Mouse (Mus musculus) neural tube, embryonic 11.5 days (tissue): Measurements from ENCODE around the gene Foxj2. TPM values are rescaled to one million over a fixed set of nuclear protein-coding genes. Genes with fewer than 3 reads are reported as not detected.

ENCODE experiments used
- ATAC-seq: fragments of 200-750 bp; cut with Nextera tagmentation; 2 replicates; pipeline ENCODE4 v1.8.0; 2017; ENCODE audit warnings: moderate number of reproducible peaks, mild to moderate bottlenecking, moderate TSS enrichment, moderate library complexity; ENCODE audit not compliant: insufficient read depth, low FRiP score, low TSS enrichment
- DNase-seq: peaks from one replicate; pipeline ENCODE4 v3.0.0-alpha.2; 2015; ENCODE audit warnings: low spot score
- H3K27ac ChIP-seq: fragments of 300-500 bp; sonication (generic); 2 replicates; pipeline ENCODE4 v1.5.1; 2014; ENCODE audit warnings: low read depth, mild to moderate bottlenecking, low read length
- H3K27me3 ChIP-seq: fragments of 300-500 bp; sonication (generic); 2 replicates; pipeline ENCODE4 v1.6.1; 2014; ENCODE audit warnings: mild to moderate bottlenecking, low read length, mixed read lengths; ENCODE audit not compliant: control insufficient read depth, insufficient read depth
- H3K36me3 ChIP-seq: fragments of 300-500 bp; sonication (generic); 2 replicates; pipeline ENCODE4 v1.6.1; 2014; ENCODE audit warnings: mild to moderate bottlenecking, low read length, moderate library complexity, mixed read lengths; ENCODE audit not compliant: control insufficient read depth, insufficient read depth
- H3K4me1 ChIP-seq: fragments of 300-500 bp; sonication (generic); 2 replicates; pipeline ENCODE4 v1.6.1; 2014; ENCODE audit warnings: low read length, mixed read lengths; ENCODE audit not compliant: control insufficient read depth, insufficient read depth
- H3K4me2 ChIP-seq: fragments of 300-500 bp; sonication (generic); 2 replicates; pipeline ENCODE4 v1.6.1; 2014; ENCODE audit warnings: low read depth, mild to moderate bottlenecking, moderate library complexity
- H3K4me3 ChIP-seq: fragments of 300-500 bp; sonication (generic); 2 replicates; pipeline ENCODE4 v1.5.1; 2014; ENCODE audit warnings: low read depth, low read length
- H3K9ac ChIP-seq: fragments of 300-500 bp; sonication (generic); 2 replicates; pipeline ENCODE4 v1.6.1; 2014; ENCODE audit warnings: mild to moderate bottlenecking, low read length
- H3K9me3 ChIP-seq: fragments of 300-500 bp; sonication (generic); 2 replicates; pipeline ENCODE4 v1.6.1; 2016; ENCODE audit warnings: low read length; ENCODE audit not compliant: control insufficient read depth
- WGBS: fragments of 180-500 bp; shearing (Covaris S2); extraction: QIAGEN DNeasy Blood & Tissue Kit; methylation state at CpG from one replicate; pipeline ENCODE4 v1.1.7; 2014; 5-methylcytosine and 5-hydroxymethylcytosine counted together
- polyA plus RNA-seq: library from polyadenylated mRNA; unstranded; fragments of >200 nt; fragmentation: Nextera tagmentation; extraction: Ambion mirVana; gene quantifications from 2 replicates; pipeline ENCODE4 v1.2.1, GENCODE M21; 2014

Foxj2 gene
- polyA plus RNA-seq, 1 experiment from 2014 or later = 5.1 TPM

- ATAC-seq (no peak), DNase-seq (no peak)
- Histone ChIP-seq H3K27ac (no peak overlapping the region), H3K9ac (no peak overlapping the region), H3K9me3 (no peaks in the 10 kb centered on the region), H3K27me3 (no peaks in the 10 kb centered on the region), H3K4me3 (no peak overlapping the region), H3K36me3 (no peaks in the 10 kb centered on the region), H3K4me1 (peaks cover 14% of the 10 kb centered on the region), H3K4me2 (no peak overlapping the region)
- WGBS = 93% methylated on average over 9 of the region's 9 CpGs
These were observed 5.5 kb downstream of the Foxj2 start for GRCm38 (mm10) chr6:122825166-122825565.

- ATAC-seq (0 out of 2 replicates have a peak, but pooled peaks have one; percentile 23), DNase-seq (no peak)
- H3K4me3 ChIP-seq = peak overlapping the region; percentile 29
- H3K27me3 ChIP-seq = no peaks in the 10 kb centered on the region
- peak overlapping the region; percentile 54 for H3K4me2 ChIP-seq
- WGBS = 5% methylated on average over 29 of the region's 29 CpGs
- H3K36me3 ChIP-seq = no peaks in the 10 kb centered on the region
- H3K9ac ChIP-seq = peak overlapping the region; percentile 12; the same call in 1 of the 2 replicates
- peaks cover 8% of the 10 kb centered on the region for H3K4me1 ChIP-seq
- H3K27ac ChIP-seq = no peak overlapping the region
- H3K9me3 ChIP-seq = no peaks in the 10 kb centered on the region
These were observed 6.4 kb downstream of the Foxj2 start for GRCm38 (mm10) chr6:122825923-122826742.

- Histone ChIP-seq H3K4me2 (no peak overlapping the region), H3K36me3 (no peaks in the 10 kb centered on the region), H3K27ac (no peak overlapping the region), H3K9me3 (no peaks in the 10 kb centered on the region), H3K27me3 (no peaks in the 10 kb centered on the region), H3K9ac (no peak overlapping the region), H3K4me3 (no peak overlapping the region), H3K4me1 (0 out of 2 replicates have a peak, but pooled peaks cover 3% of the 10 kb centered on the region)
- WGBS = 47% methylated on average over 13 of the region's 13 CpGs
- DNase-seq = no peak
- no peak for ATAC-seq
These were observed 8.4 kb downstream of the Foxj2 start for GRCm38 (mm10) chr6:122828086-122828485.

- Histone ChIP-seq H3K9ac (no peak overlapping the region), H3K27ac (no peak overlapping the region), H3K36me3 (peaks cover 3% of the 10 kb centered on the region), H3K4me1 (no peaks in the 10 kb centered on the region), H3K9me3 (no peaks in the 10 kb centered on the region), H3K4me3 (no peak overlapping the region), H3K27me3 (no peaks in the 10 kb centered on the region), H3K4me2 (no peak overlapping the region)
- ATAC-seq (no peak), DNase-seq (no peak)
- WGBS = 84% methylated on average over 7 of the region's 7 CpGs
These were observed 13.2 kb downstream of the Foxj2 start for GRCm38 (mm10) chr6:122832880-122833279.

- Histone ChIP-seq H3K27ac (no peak overlapping the region), H3K4me1 (no peaks in the 10 kb centered on the region), H3K9me3 (no peaks in the 10 kb centered on the region), H3K4me2 (no peak overlapping the region), H3K36me3 (peaks cover 6% of the 10 kb centered on the region), H3K27me3 (no peaks in the 10 kb centered on the region), H3K9ac (no peak overlapping the region), H3K4me3 (no peak overlapping the region)
- DNase-seq = no peak
- WGBS = 77% methylated on average over 4 of the region's 4 CpGs
- no peak for ATAC-seq
These were observed 14.7 kb downstream of the Foxj2 start for GRCm38 (mm10) chr6:122834365-122834764.

GRCm38 (mm10) chr6:122836974-122837373 is 17.3 kb downstream of the Foxj2 start:
- no peaks in the 10 kb centered on the region for H3K4me1 ChIP-seq
- H3K4me2 ChIP-seq = no peak overlapping the region
- ATAC-seq (no peak), DNase-seq (no peak)
- no peaks in the 10 kb centered on the region for H3K9me3 ChIP-seq
- no peak overlapping the region for H3K9ac ChIP-seq
- H3K27me3 ChIP-seq = no peaks in the 10 kb centered on the region
- no peak overlapping the region for H3K4me3 ChIP-seq
- H3K27ac ChIP-seq = no peak overlapping the region
- WGBS = 96% methylated on average over 3 of the region's 3 CpGs
- peaks cover 8% of the 10 kb centered on the region for H3K36me3 ChIP-seq

GRCm38 (mm10) chr6:122837539-122837938 is 17.8 kb downstream of the Foxj2 start:
- H3K9me3 ChIP-seq = no peaks in the 10 kb centered on the region
- H3K4me1 ChIP-seq = no peaks in the 10 kb centered on the region
- H3K27ac ChIP-seq = no peak overlapping the region
- ATAC-seq (no peak), DNase-seq (no peak)
- no peak overlapping the region for H3K9ac ChIP-seq
- WGBS = 86% methylated on average over 5 of the region's 5 CpGs
- no peaks in the 10 kb centered on the region for H3K27me3 ChIP-seq
- H3K36me3 ChIP-seq = peaks cover 8% of the 10 kb centered on the region
- no peak overlapping the region for H3K4me3 ChIP-seq
- no peak overlapping the region for H3K4me2 ChIP-seq

GRCm38 (mm10) chr6:122843759-122844158 is 24.0 kb downstream of the Foxj2 start:
- ATAC-seq = no peak
- H3K9me3 ChIP-seq = no peaks in the 10 kb centered on the region
- H3K36me3 ChIP-seq = peaks cover 3% of the 10 kb centered on the region
- no peak overlapping the region for H3K4me3 ChIP-seq
- H3K4me1 ChIP-seq = no peaks in the 10 kb centered on the region
- H3K27ac ChIP-seq = no peak overlapping the region
- 75% methylated on average over 6 of the region's 6 CpGs for WGBS
- no peak overlapping the region for H3K4me2 ChIP-seq
- H3K27me3 ChIP-seq = no peaks in the 10 kb centered on the region
- no peak for DNase-seq
- no peak overlapping the region for H3K9ac ChIP-seq

GRCm38 (mm10) chr6:122852696-122853095 is 33.0 kb downstream of the Foxj2 start:
- Histone ChIP-seq H3K9ac (no peak overlapping the region), H3K9me3 (no peaks in the 10 kb centered on the region), H3K27ac (no peak overlapping the region), H3K27me3 (no peaks in the 10 kb centered on the region), H3K4me3 (no peak overlapping the region), H3K36me3 (no peaks in the 10 kb centered on the region), H3K4me2 (no peak overlapping the region), H3K4me1 (no peaks in the 10 kb centered on the region)
- DNase-seq (no peak), ATAC-seq (no peak)
- 82% methylated on average over 2 of the region's 2 CpGs for WGBS
